Mouse (Mus musculus) olfactory bulb, adult 2 months (tissue): ENCODE data around the gene Thsd1.

ENCODE experiments used
- CTCF ChIP-seq: fragments of 200-500 bp; IDR thresholded peaks from 2 replicates; pipeline ENCODE4 v1.5.1; 2012; ENCODE audit warnings: low read depth, mild to moderate bottlenecking, low read length, moderate library complexity; ENCODE audit not compliant: insufficient read depth
- POLR2A ChIP-seq: fragments of 200-500 bp; IDR thresholded peaks from 2 replicates; pipeline ENCODE4 v1.6.1; 2012; ENCODE audit warnings: mild to moderate bottlenecking, low read depth, low read length, moderate library complexity; ENCODE audit not compliant: insufficient read depth

- TF ChIP-seq CTCF (no peak), POLR2A (no peak)
Observed at GRCm38 (mm10) chr8:22249080-22249479, 22.0 kb downstream of the Thsd1 start.
